Mouse (Mus musculus) MEL (cell line): Measurements from ENCODE around the gene Rgma.

Experiments used
- GATA1 ChIP-seq: IDR thresholded peaks from 2 replicates; pipeline ENCODE4 v1.6.1; 2011; ENCODE audit warnings: low read depth, low read length, improper control_type of control experiment
- POLR2A ChIP-seq, 2 experiments: IDR thresholded peaks; 2 replicates each; pipeline ENCODE4 v1.6.1; 2011 to 2012; ENCODE audit warnings: low read length in 2 of 2, mild to moderate bottlenecking in 2 of 2, control low read depth in 1 of 2, improper control_type of control experiment in 1 of 2, low read depth in 1 of 2, moderate library complexity in 1 of 2; ENCODE audit not compliant: control insufficient read depth in 1 of 2, insufficient read depth in 1 of 2, poor library complexity in 1 of 2
- TAL1 ChIP-seq: IDR thresholded peaks from 2 replicates; pipeline ENCODE4 v1.6.1; 2012; ENCODE audit warnings: mild to moderate bottlenecking, inconsistent platforms, low read length, moderate library complexity, mixed read lengths

GRCm38 (mm10) chr7:73398319-73398718 is 23.0 kb downstream of the Rgma start:
- TF ChIP-seq TAL1 (no peak), POLR2A (IDR thresholded peaks at IDR 0.05; ENCODE audit: control insufficient read depth in 1 of 2, insufficient read depth in 1 of 2, low read depth in 1 of 2, low read length in 2 of 2, poor library complexity in 1 of 2) (no peak), GATA1 (no peak)
